Mouse (Mus musculus) gastrocnemius, adult 2 months (tissue): ENCODE results near the gene Flot1. TPM values are rescaled to one million over a fixed set of nuclear protein-coding genes. Genes with fewer than 3 reads are reported as not detected.
A peak's percentile ranks its signal among the peaks of the same experiment; 100 is the strongest.

Source experiments
- DNase-seq: peaks from one replicate; pipeline ENCODE4 v3.0.0; 2022
- H3K27ac ChIP-seq: fragments of 200-600 bp; 2 replicates; pipeline ENCODE4 v1.8.1; 2022; ENCODE audit warnings: mild to moderate bottlenecking
- H3K4me3 ChIP-seq: fragments of 200-600 bp; 2 replicates; pipeline ENCODE4 v1.8.1; 2022; ENCODE audit warnings: mild to moderate bottlenecking, moderate library complexity
- CTCF ChIP-seq: fragments of 200-600 bp; IDR thresholded peaks from 2 replicates; pipeline ENCODE4 v1.8.1; 2022; ENCODE audit warnings: antibody characterized with exemption, mild to moderate bottlenecking, moderate library complexity
- intact Hi-C: fragments of 180-260 bp; cut with DNase I; formaldehyde crosslinking; loops from one replicate; pipeline ENCODE4 v1.15.1; 2025
- microRNA-seq: library from miRNA; unstranded; fragments of <30 nt; microRNA quantifications from one replicate; pipeline ENCODE4 v1.2.0, GENCODE M21; 2021
- total RNA-seq, 2 experiments: library from RNA; stranded (reverse); gene quantifications; 2 replicates each; pipeline ENCODE4 v1.2.3; 2021

Gene Flot1
- total RNA-seq, 2 experiments from 2014 or later, result 45.4 to 50.9 TPM

GRCm38 (mm10) chr17:35879245-35880057 lies 56.4 kb downstream of the Flot1 start, which contains the start of gene Dhx16:
Gene Dhx16 (plus strand): TSS chr17:35879819.
- Histone ChIP-seq H3K4me3 (peak within 1 kb of the TSS; percentile 100), H3K27ac (peak within 1 kb of the TSS; percentile 87)
- intact Hi-C loops, result no loop called here
- peak; percentile 88 for TF ChIP-seq CTCF
- peak; percentile 96 for DNase-seq

Small RNA genes within 50 kb of the gene (microRNA-seq; reads per million reads assigned to microRNA genes)
- gene Gm28033, result not detected

Other genes starting within 250 kb of the Flot1 start
- not detected for gene Sfta2, start 221.7 kb upstream of the Flot1 start, total RNA-seq
- gene Gm9573, start 196.6 kb upstream of the Flot1 start, total RNA-seq, result not detected
- gene Mucl3, start 179.5 kb upstream of the Flot1 start, total RNA-seq, result not detected
- 10 to 100 TPM; 12.8 to 16.8 TPM for gene Vars2, start 155.6 kb upstream of the Flot1 start, total RNA-seq
- 10 to 100 TPM; 18.1 to 24.2 TPM for gene Gtf2h4, start 149.5 kb upstream of the Flot1 start, total RNA-seq
- 10 to 100 TPM; 13.4 to 15.9 TPM for gene Ddr1, start 118.6 kb upstream of the Flot1 start, total RNA-seq
- 1 to 10 TPM; 4.4 to 8.6 TPM for gene Ier3, start 1.5 kb upstream of the Flot1 start, total RNA-seq
- gene Tubb5, start 15.1 kb downstream of the Flot1 start, total RNA-seq, result 10 to 100 TPM; 29.7 to 40.0 TPM
- 1 to 10 TPM; 3.6 to 4.4 TPM for gene Mdc1, start 18.3 kb downstream of the Flot1 start, total RNA-seq
- under 1 TPM; 0.82 to 0.86 TPM for gene Nrm, start 38.1 kb downstream of the Flot1 start, total RNA-seq
- gene Ppp1r18, start 42.4 kb downstream of the Flot1 start, total RNA-seq, result 1 to 10 TPM; 3.9 to 7.9 TPM
- 10 to 100 TPM; 13.2 to 16.2 TPM for gene Dhx16, start 56.6 kb downstream of the Flot1 start, total RNA-seq
- gene 2310061I04Rik, start 74.2 kb downstream of the Flot1 start, total RNA-seq, result 10 to 100 TPM; 73.0 to 78.4 TPM
- gene Atat1, start 86.8 kb downstream of the Flot1 start, total RNA-seq, result 1 to 10 TPM; 2.8 to 4.2 TPM
- gene Mrps18b, start 93.2 kb downstream of the Flot1 start, total RNA-seq, result 10 to 100 TPM; 58.6 to 65.4 TPM
- gene Ppp1r10, start 93.2 kb downstream of the Flot1 start, total RNA-seq, result 10 to 100 TPM; 15.6 to 34.8 TPM
- 10 to 100 TPM; 72.1 to 74.9 TPM for gene Abcf1, start 146.5 kb downstream of the Flot1 start, total RNA-seq
- 10 to 100 TPM; 19.8 to 20.9 TPM for gene Gnl1, start 156.6 kb downstream of the Flot1 start, total RNA-seq
- 1 to 10 TPM; 2.6 to 2.8 TPM for gene Prr3, start 157.0 kb downstream of the Flot1 start, total RNA-seq
- 1 to 10 TPM; 2.0 to 2.5 TPM for gene H2-T24, start 197.3 kb downstream of the Flot1 start, total RNA-seq
- gene H2-T23, start 209.6 kb downstream of the Flot1 start, total RNA-seq, result 1 to 10 TPM; 6.3 to 9.2 TPM
- 1 to 10 TPM; 8.8 to 9.7 TPM for gene H2-T22, start 219.5 kb downstream of the Flot1 start, total RNA-seq
- not detected for gene Gm6034, start 219.7 kb downstream of the Flot1 start, total RNA-seq
- 1 to 10 TPM; 1.5 to 2.1 TPM for gene Gm11127, start 235.1 kb downstream of the Flot1 start, total RNA-seq